Mouse (Mus musculus): ENCODE data around the gene Agtpbp1. TPM values are rescaled to one million over a fixed set of nuclear protein-coding genes. Genes with fewer than 3 reads are reported as not detected.

Agtpbp1 gene
- polyA plus RNA-seq, 1 experiment, result 1.7 TPM

DNA sequence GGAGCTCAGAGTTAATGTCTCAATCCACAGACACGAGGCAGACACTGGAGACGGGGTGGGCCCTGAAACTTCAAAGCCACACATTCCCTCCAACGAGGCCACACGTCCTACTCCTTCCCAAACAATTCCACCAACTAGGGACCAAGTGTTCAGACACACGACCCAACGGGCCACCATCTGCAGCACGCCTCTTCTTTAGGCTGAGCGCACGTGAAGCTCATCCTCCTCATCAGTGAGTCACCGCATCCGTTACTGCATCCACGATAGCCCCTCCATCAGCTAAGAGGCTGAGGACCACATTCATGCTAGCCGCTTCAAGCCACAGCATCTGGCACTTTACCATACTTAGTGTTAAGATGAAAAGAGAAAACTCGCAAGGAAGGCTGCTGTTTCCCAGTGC is 107.6 kb downstream of the Agtpbp1 start:
- WGBS, result 94% methylated on average over 14 of the region's 14 CpGs
- Histone ChIP-seq H3K4me3 (ENCODE audit: low read depth, low read length) (no peak overlapping the region), H3K27me3 (ENCODE audit: control insufficient read depth, insufficient read depth, low read length) (no peaks in the 10 kb centered on the region), H3K36me3 (ENCODE audit: control insufficient read depth, insufficient read depth, low read length) (peaks cover 4% of the 10 kb centered on the region), H3K27ac (ENCODE audit: insufficient read depth, low read depth, low read length) (no peak overlapping the region), H3K4me1 (ENCODE audit: control insufficient read depth, insufficient read depth, insufficient read length, low read length) (no peaks in the 10 kb centered on the region)
- TF ChIP-seq CTCF (IDR thresholded peaks at IDR 0.05; ENCODE audit: extremely low read depth, insufficient read length, insufficient replicate concordance, low read depth, low read length), result no peak
- TF ChIP-seq POLR2A (IDR thresholded peaks at IDR 0.05; ENCODE audit: low read depth, low read length), result no peak

DNA sequence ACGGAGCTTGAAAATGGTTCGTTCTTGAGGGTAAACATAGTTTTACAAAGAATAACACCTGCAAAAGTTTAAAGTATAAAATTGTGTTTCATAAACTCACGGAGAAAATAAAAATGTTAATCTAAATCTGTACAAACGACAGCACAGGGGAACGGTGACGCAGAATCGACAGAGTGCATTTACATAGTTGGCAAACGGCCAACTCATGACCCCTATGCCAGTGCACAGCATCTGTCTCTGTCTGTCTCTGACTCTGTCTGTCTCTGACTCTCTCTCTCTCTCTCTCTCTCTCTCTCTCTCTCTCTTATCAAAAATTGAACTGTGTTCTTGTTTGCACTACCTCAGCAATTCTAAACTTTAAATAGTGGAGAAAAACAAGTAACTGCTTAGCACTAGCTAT is 110.1 kb downstream of the Agtpbp1 start:
- Histone ChIP-seq H3K27me3 (ENCODE audit: control insufficient read depth, insufficient read depth, low read length) (no peaks in the 10 kb centered on the region), H3K4me1 (ENCODE audit: control insufficient read depth, insufficient read depth, insufficient read length, low read length) (no peaks in the 10 kb centered on the region), H3K27ac (ENCODE audit: insufficient read depth, low read depth, low read length) (no peak overlapping the region), H3K4me3 (ENCODE audit: low read depth, low read length) (no peak overlapping the region), H3K36me3 (ENCODE audit: control insufficient read depth, insufficient read depth, low read length) (peaks cover 4% of the 10 kb centered on the region)
- 73% methylated on average over 8 of the region's 8 CpGs for WGBS
- no peak for TF ChIP-seq POLR2A (IDR thresholded peaks at IDR 0.05; ENCODE audit: low read depth, low read length)
- TF ChIP-seq CTCF (IDR thresholded peaks at IDR 0.05; ENCODE audit: extremely low read depth, insufficient read length, insufficient replicate concordance, low read depth, low read length), result no peak

DNA sequence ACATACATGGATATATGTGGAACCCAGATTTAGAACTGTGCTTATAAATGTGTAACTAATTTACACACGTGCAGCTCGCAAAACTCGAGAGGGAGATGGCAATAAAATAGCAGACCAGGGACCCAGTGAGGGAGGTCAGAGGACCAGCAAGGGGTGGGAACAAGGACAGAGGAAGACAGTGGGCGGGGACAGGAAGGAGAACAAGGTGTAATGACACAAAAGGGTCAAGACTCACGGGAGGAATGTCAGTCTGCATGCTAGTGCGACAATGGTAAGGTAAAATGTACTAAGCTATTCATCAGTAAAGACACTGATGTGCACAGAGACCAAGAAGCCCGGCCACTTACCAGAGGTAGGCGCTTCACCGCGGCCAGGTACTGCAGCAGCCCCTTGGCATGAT is 111.7 kb downstream of the Agtpbp1 start:
- no peak overlapping the region for H3K27ac ChIP-seq (ENCODE audit: insufficient read depth, low read depth, low read length)
- H3K36me3 ChIP-seq (ENCODE audit: control insufficient read depth, insufficient read depth, low read length), result peaks cover 4% of the 10 kb centered on the region
- H3K27me3 ChIP-seq (ENCODE audit: control insufficient read depth, insufficient read depth, low read length), result no peaks in the 10 kb centered on the region
- TF ChIP-seq CTCF (IDR thresholded peaks at IDR 0.05; ENCODE audit: extremely low read depth, insufficient read length, insufficient replicate concordance, low read depth, low read length), result no peak
- TF ChIP-seq POLR2A (IDR thresholded peaks at IDR 0.05; ENCODE audit: low read depth, low read length), result no peak
- no peak overlapping the region for H3K4me3 ChIP-seq (ENCODE audit: low read depth, low read length)
- WGBS, result 58% methylated on average over 10 of the region's 10 CpGs
- no peaks in the 10 kb centered on the region for H3K4me1 ChIP-seq (ENCODE audit: control insufficient read depth, insufficient read depth, insufficient read length, low read length)

DNA sequence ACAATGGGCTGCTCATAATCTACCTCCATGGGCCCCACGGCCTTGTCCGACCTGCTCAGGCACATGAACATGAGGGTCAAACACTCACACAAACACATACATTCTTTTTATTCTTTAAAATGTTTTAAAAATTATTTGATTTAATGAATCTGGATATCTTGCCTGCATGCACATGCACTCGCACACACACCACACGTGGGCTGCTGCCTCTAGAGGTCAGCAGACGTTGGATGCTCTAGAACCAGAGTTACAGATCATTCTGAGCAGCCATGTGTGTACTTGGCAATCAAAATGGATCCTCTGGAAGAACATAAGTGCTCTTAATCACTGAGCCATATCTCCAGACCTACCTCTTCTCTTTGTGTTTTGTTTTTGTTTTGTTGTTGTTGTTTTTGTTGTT is 112.8 kb downstream of the Agtpbp1 start:
- Histone ChIP-seq H3K36me3 (ENCODE audit: control insufficient read depth, insufficient read depth, low read length) (peaks cover 3% of the 10 kb centered on the region; the same call in 1 of the 2 replicates), H3K4me3 (ENCODE audit: low read depth, low read length) (no peak overlapping the region), H3K4me1 (ENCODE audit: control insufficient read depth, insufficient read depth, insufficient read length, low read length) (no peaks in the 10 kb centered on the region), H3K27me3 (ENCODE audit: control insufficient read depth, insufficient read depth, low read length) (no peaks in the 10 kb centered on the region), H3K27ac (ENCODE audit: insufficient read depth, low read depth, low read length) (no peak overlapping the region)
- WGBS, result 84% methylated on average over 5 of the region's 5 CpGs
- TF ChIP-seq CTCF (IDR thresholded peaks at IDR 0.05; ENCODE audit: extremely low read depth, insufficient read length, insufficient replicate concordance, low read depth, low read length) (no peak), POLR2A (IDR thresholded peaks at IDR 0.05; ENCODE audit: low read depth, low read length) (no peak)

DNA sequence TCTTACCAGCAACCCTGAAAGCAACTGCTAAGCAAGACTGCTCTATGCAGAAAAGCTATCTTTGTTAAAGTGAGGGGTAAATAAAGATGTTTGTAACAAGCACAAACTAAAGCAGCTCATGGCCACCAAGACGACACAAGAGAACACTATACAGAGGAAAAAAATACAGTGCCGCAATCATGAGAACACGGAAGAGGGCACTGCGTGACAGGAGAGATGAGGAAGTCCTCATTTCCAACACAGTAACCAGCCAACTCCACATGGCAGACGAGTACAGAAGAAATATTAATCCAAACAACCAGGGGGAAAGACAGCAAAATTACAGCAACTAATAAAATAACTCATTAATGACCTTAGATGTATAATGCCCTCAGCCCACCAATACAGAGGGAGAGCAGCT is 115.3 kb downstream of the Agtpbp1 start:
- Histone ChIP-seq H3K4me1 (ENCODE audit: control insufficient read depth, insufficient read depth, insufficient read length, low read length) (no peaks in the 10 kb centered on the region), H3K27ac (ENCODE audit: insufficient read depth, low read depth, low read length) (no peak overlapping the region), H3K36me3 (ENCODE audit: control insufficient read depth, insufficient read depth, low read length) (no peaks in the 10 kb centered on the region), H3K27me3 (ENCODE audit: control insufficient read depth, insufficient read depth, low read length) (no peaks in the 10 kb centered on the region), H3K4me3 (ENCODE audit: low read depth, low read length) (no peak overlapping the region)
- 84% methylated on average over 5 of the region's 5 CpGs for WGBS
- TF ChIP-seq CTCF (IDR thresholded peaks at IDR 0.05; ENCODE audit: extremely low read depth, insufficient read length, insufficient replicate concordance, low read depth, low read length) (no peak), POLR2A (IDR thresholded peaks at IDR 0.05; ENCODE audit: low read depth, low read length) (no peak)

DNA sequence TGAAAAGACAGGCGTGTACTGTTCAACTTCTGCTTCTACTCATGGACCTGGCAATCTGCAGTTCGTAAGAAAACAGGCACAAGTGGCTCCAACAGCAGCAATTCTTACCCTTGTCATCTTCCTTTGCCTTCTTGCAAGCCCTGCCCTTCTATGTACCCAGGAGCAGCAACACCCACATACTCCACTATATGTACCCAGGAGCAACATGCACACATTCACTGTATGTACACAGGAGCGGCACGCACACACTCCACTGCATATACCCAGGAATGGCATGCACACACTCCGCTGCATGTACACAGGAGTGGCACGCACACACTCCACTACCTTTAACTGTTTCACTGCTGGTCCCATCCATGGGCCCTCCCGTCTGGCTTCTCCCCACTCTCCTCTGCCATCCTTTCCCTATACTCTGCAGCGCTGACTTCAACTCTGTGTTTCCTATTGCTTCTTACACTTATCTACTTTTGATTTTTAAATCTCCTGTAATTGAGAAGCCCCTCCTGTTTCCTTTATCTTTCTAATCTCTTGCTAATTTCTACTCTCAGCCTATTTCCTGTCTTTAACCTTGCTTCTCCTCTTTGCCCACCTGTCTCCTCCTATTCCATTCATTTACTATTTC is 116.7 kb downstream of the Agtpbp1 start:
- TF ChIP-seq CTCF (IDR thresholded peaks at IDR 0.05; ENCODE audit: extremely low read depth, insufficient read length, insufficient replicate concordance, low read depth, low read length), result no peak
- Histone ChIP-seq H3K4me3 (ENCODE audit: low read depth, low read length) (no peak overlapping the region), H3K36me3 (ENCODE audit: control insufficient read depth, insufficient read depth, low read length) (no peaks in the 10 kb centered on the region), H3K27me3 (ENCODE audit: control insufficient read depth, insufficient read depth, low read length) (no peaks in the 10 kb centered on the region), H3K27ac (ENCODE audit: insufficient read depth, low read depth, low read length) (no peak overlapping the region), H3K4me1 (ENCODE audit: control insufficient read depth, insufficient read depth, insufficient read length, low read length) (no peaks in the 10 kb centered on the region)
- WGBS, result 81% methylated on average over 8 of the region's 8 CpGs

DNA sequence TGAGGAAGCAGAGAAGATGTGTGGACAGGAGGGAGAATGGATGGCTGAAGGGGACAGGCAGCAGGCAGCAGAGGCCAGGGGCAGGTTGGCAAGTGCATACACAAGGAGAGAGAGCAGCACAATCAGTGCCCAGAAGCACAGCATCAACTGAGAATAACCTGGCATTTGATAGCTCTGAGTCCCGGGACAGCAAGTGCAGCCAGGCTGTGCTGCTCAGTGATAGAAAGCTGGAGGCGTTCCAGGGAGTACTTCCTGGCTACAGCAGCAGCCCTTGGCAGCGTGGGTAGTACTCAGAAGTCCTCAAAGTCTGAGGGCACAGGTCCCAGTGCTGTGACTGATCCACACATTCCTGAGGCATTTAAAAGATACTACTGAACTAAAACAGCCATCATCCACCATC is 117.4 kb downstream of the Agtpbp1 start:
- Histone ChIP-seq H3K4me3 (ENCODE audit: low read depth, low read length) (no peak overlapping the region), H3K4me1 (ENCODE audit: control insufficient read depth, insufficient read depth, insufficient read length, low read length) (no peaks in the 10 kb centered on the region), H3K27ac (ENCODE audit: insufficient read depth, low read depth, low read length) (no peak overlapping the region), H3K27me3 (ENCODE audit: control insufficient read depth, insufficient read depth, low read length) (no peaks in the 10 kb centered on the region), H3K36me3 (ENCODE audit: control insufficient read depth, insufficient read depth, low read length) (no peaks in the 10 kb centered on the region)
- TF ChIP-seq CTCF (IDR thresholded peaks at IDR 0.05; ENCODE audit: extremely low read depth, insufficient read length, insufficient replicate concordance, low read depth, low read length), result no peak
- no peak for TF ChIP-seq POLR2A (IDR thresholded peaks at IDR 0.05; ENCODE audit: low read depth, low read length)
- 17% methylated on average over 3 of the region's 3 CpGs for whole genome bisulfite sequencing
